In genomic region chr5:118079839-118080250, GRCm38 (mm10) we compare ENCODE assay signal across 12 mouse cellular contexts. TPM values are rescaled to one million over a fixed set of nuclear protein-coding genes. Genes with fewer than 3 reads are reported as not detected.
DNase-seq lines count a peak whose midpoint lies in the region; ATAC-seq lines count a peak whose summit lies in the region.
"Had no signal": no experiment of that assay in that cellular context is flagged by ENCODE, and none has a peak within 500 bp of the region (broad histone marks: within the 10 kb centered on the region; RNA-seq: fewer than 3 reads in every experiment).

No protein-coding gene starts in this region.

- H3K27ac ChIP-seq in neural tube, embryonic 11.5 days (ENCODE audit: low read depth, low read length): peak overlapping the region; percentile 45; the same call in 1 of the 2 replicates
- H3K27ac ChIP-seq in forebrain, embryonic 14.5 days (ENCODE audit: low read depth, low read length): peak overlapping the region; percentile 31
- H3K27ac ChIP-seq in midbrain, embryonic 12.5 days (replicated peaks): peak overlapping the region; percentile 75
- H3K27ac ChIP-seq in heart, embryonic 12.5 days (ENCODE audit: poor library complexity, severe bottlenecking): no peak overlapping the region
- H3K27ac ChIP-seq: liver, embryonic 15.5 days had no signal

- H3K4me1 ChIP-seq in neural tube, embryonic 11.5 days (ENCODE audit: control insufficient read depth, insufficient read depth, low read length): peaks cover 28% of the 10 kb centered on the region
- peaks cover 68% of the 10 kb centered on the region for H3K4me1 ChIP-seq in forebrain, embryonic 14.5 days (ENCODE audit: control insufficient read depth, insufficient read depth, low read length)
- peaks cover 77% of the 10 kb centered on the region for H3K4me1 ChIP-seq in midbrain, embryonic 12.5 days
- H3K4me1 ChIP-seq in heart, embryonic 12.5 days (replicated peaks): peaks cover 74% of the 10 kb centered on the region

- no peaks in the 10 kb centered on the region for H3K9me3 ChIP-seq in neural tube, embryonic 11.5 days (ENCODE audit: control insufficient read depth, low read length)
- no peaks in the 10 kb centered on the region for H3K9me3 ChIP-seq in forebrain, embryonic 14.5 days (replicated peaks; ENCODE audit: control insufficient read depth, low read length)
- H3K9me3 ChIP-seq in midbrain, embryonic 12.5 days: no peaks in the 10 kb centered on the region
- no peaks in the 10 kb centered on the region for H3K9me3 ChIP-seq in heart, embryonic 12.5 days (replicated peaks)
- H3K9me3 ChIP-seq: liver, embryonic 15.5 days had no signal

- no peak overlapping the region for H3K4me3 ChIP-seq in neural tube, embryonic 11.5 days (ENCODE audit: low read depth, low read length)
- no peak overlapping the region for H3K4me3 ChIP-seq in forebrain, embryonic 14.5 days (ENCODE audit: low read depth, low read length)
- no peak overlapping the region for H3K4me3 ChIP-seq in midbrain, embryonic 12.5 days
- no peak overlapping the region for H3K4me3 ChIP-seq in heart, embryonic 12.5 days
- H3K4me3 ChIP-seq: liver, embryonic 15.5 days had no signal

- 0 out of 2 replicates have a peak, but pooled peaks have one; percentile 31 for ATAC-seq in neural tube, embryonic 11.5 days (ENCODE audit: insufficient read depth, low FRiP score, low TSS enrichment)
- 0 out of 2 replicates have a peak, but pooled peaks have one; percentile 5 for ATAC-seq in forebrain, embryonic 14.5 days
- ATAC-seq in midbrain, embryonic 12.5 days (ENCODE audit: low FRiP score, low read depth): peak; percentile 82
- no peak for ATAC-seq in heart, embryonic 12.5 days (ENCODE audit: insufficient number of reproducible peaks, low FRiP score)

- intact Hi-C loops in left cerebral cortex, postnatal 10 days (cut with DNase I): no loop called here

- peaks cover 7% of the 10 kb centered on the region for H3K36me3 ChIP-seq in neural tube, embryonic 11.5 days (ENCODE audit: control insufficient read depth, insufficient read depth, low read length)
- peaks cover 10% of the 10 kb centered on the region; the same call in 1 of the 2 replicates for H3K36me3 ChIP-seq in forebrain, embryonic 14.5 days (ENCODE audit: control insufficient read depth, insufficient read depth, low read length)
- H3K36me3 ChIP-seq in midbrain, embryonic 12.5 days: peaks cover 25% of the 10 kb centered on the region
- H3K36me3 ChIP-seq in splenic B cell, adult 2 months (ENCODE audit: control insufficient read depth, insufficient read depth, low read length, poor library complexity, severe bottlenecking): peaks cover 2% of the 10 kb centered on the region
- H3K36me3 ChIP-seq in heart, embryonic 12.5 days: peaks cover 33% of the 10 kb centered on the region

- H3K27me3 ChIP-seq in neural tube, embryonic 11.5 days (ENCODE audit: control insufficient read depth, insufficient read depth, low read length): no peaks in the 10 kb centered on the region
- H3K27me3 ChIP-seq in forebrain, embryonic 14.5 days (replicated peaks; ENCODE audit: control insufficient read depth, insufficient read depth, low read length): no peaks in the 10 kb centered on the region
- no peaks in the 10 kb centered on the region for H3K27me3 ChIP-seq in midbrain, embryonic 12.5 days
- H3K27me3 ChIP-seq in splenic B cell, adult 2 months (ENCODE audit: control insufficient read depth, insufficient read depth, low read length, poor library complexity, severe bottlenecking): no peaks in the 10 kb centered on the region
- no peaks in the 10 kb centered on the region for H3K27me3 ChIP-seq in heart, embryonic 12.5 days (replicated peaks)
- H3K27me3 ChIP-seq: liver, embryonic 15.5 days had no signal

- WGBS in neural tube, embryonic 11.5 days: 57% methylated on average over 11 of the region's 11 CpGs
- 13% methylated on average over 11 of the region's 11 CpGs for WGBS in forebrain, embryonic 14.5 days
- WGBS in midbrain, embryonic 12.5 days: 24% methylated on average over 11 of the region's 11 CpGs
- 77% methylated on average over 11 of the region's 11 CpGs for WGBS in heart, embryonic 12.5 days

- peak; percentile 51 for DNase-seq in neural tube, embryonic 11.5 days (ENCODE audit: low spot score)
- no peak for DNase-seq in neural tube, embryonic 10.5 days (ENCODE audit: extremely low spot score, low spot score)
- DNase-seq in forebrain, embryonic 14.5 days (ENCODE audit: low spot score): peak; percentile 58
- peak; percentile 5 for DNase-seq in splenic B cell, adult 2 months (ENCODE audit: low read depth, low spot score)
- no peak for DNase-seq in left cerebral cortex, postnatal 10 days (ENCODE audit: extremely low spot score in 1 of 2, low spot score in 2 of 2)
- DNase-seq: cerebellum, postnatal 36 days; heart, postnatal 14 days; kidney, postnatal 14 days; spleen, adult 18-20 months had no signal

- no peak overlapping the region for H3K9ac ChIP-seq in neural tube, embryonic 11.5 days (ENCODE audit: low read length)
- H3K9ac ChIP-seq in forebrain, embryonic 14.5 days (ENCODE audit: low read length): 0 out of 2 replicates have a peak overlapping the region, but pooled peaks have one; percentile 10
- no peak overlapping the region for H3K9ac ChIP-seq in midbrain, embryonic 12.5 days (replicated peaks)
- H3K9ac ChIP-seq in heart, embryonic 12.5 days: no peak overlapping the region
- H3K9ac ChIP-seq: liver, embryonic 15.5 days had no signal

- no peak overlapping the region for H3K4me2 ChIP-seq in neural tube, embryonic 11.5 days (ENCODE audit: low read depth)
- H3K4me2 ChIP-seq in forebrain, embryonic 14.5 days (ENCODE audit: low read length): peak overlapping the region; percentile 1; the same call in 1 of the 2 replicates
- peak overlapping the region; percentile 5 for H3K4me2 ChIP-seq in midbrain, embryonic 12.5 days (replicated peaks)
- H3K4me2 ChIP-seq in heart, embryonic 12.5 days: no peak overlapping the region
- H3K4me2 ChIP-seq: liver, embryonic 15.5 days had no signal

RNA-seq across cellular contexts. Expression of gene Tesc, which starts 52.3 kb away (rescaled TPM):
- polyA plus RNA-seq in neural tube, embryonic 11.5 days (2014; fragmentation: Nextera tagmentation; extraction: Ambion mirVana): 0.46 and 0.76 TPM in 2 replicates
- polyA plus RNA-seq in forebrain, embryonic 14.5 days (2014; fragmentation: Nextera tagmentation; extraction: Ambion mirVana): 8.0 and 10.0 TPM in 2 replicates
- 1.5 and 1.8 TPM in 2 replicates for polyA plus RNA-seq in midbrain, embryonic 12.5 days (2016; fragmentation: Nextera tagmentation; extraction: Ambion mirVana)
- 17.3 and 20.4 TPM in 2 replicates for polyA plus RNA-seq in heart, embryonic 12.5 days (2016; fragmentation: Nextera tagmentation; extraction: Ambion mirVana)
- total RNA-seq in left cerebral cortex, postnatal 10 days (2021): 10 to 100 TPM; 21.5 to 27.3 TPM

Comparison
In these comparisons a context has a peak if more than half of its experiments do, and no peak if none do; other contexts are left out.
1. DNase-seq: peak in neural tube, embryonic 11.5 days (single experiment), forebrain, embryonic 14.5 days (single experiment) and splenic B cell, adult 2 months (single experiment); none in neural tube, embryonic 10.5 days (single experiment) and left cerebral cortex, postnatal 10 days (0 of 2).
2. H3K4me2 ChIP-seq: peak in forebrain, embryonic 14.5 days (single experiment) and midbrain, embryonic 12.5 days (single experiment); none in neural tube, embryonic 11.5 days (single experiment) and heart, embryonic 12.5 days (single experiment).